Mouse (Mus musculus) MEL (cell line): Measurements from ENCODE around the gene Srgap2. TPM values are rescaled to one million over a fixed set of nuclear protein-coding genes. Genes with fewer than 3 reads are reported as not detected.

ENCODE experiments used
- DNase-seq: peaks from one replicate; pipeline ENCODE4 v3.0.0; 2011; ENCODE audit warnings: low read depth, low spot score
- H3K27ac ChIP-seq: 2 replicates; pipeline ENCODE4 v1.5.1; 2012; ENCODE audit warnings: low read depth, mild to moderate bottlenecking, control low read depth, low read length, moderate library complexity; ENCODE audit not compliant: control insufficient read depth
- H3K27me3 ChIP-seq, 2 experiments: fragments of 150-350 bp in 1 of 2; sonication (generic) in 1 of 2; 2 replicates each; pipeline ENCODE4 v1.6.1; 2012; ENCODE audit warnings: low read length in 2 of 2, mild to moderate bottlenecking in 2 of 2, improper control_type of control experiment in 1 of 2, moderate library complexity in 1 of 2; ENCODE audit not compliant: insufficient read depth in 2 of 2, control insufficient read depth in 1 of 2
- H3K36me3 ChIP-seq, 2 experiments: 2 replicates each; pipeline ENCODE4 v1.6.1; 2012 to 2014; ENCODE audit warnings: low read length in 2 of 2, improper control_type of control experiment in 1 of 2, inconsistent platforms in 1 of 2, mild to moderate bottlenecking in 1 of 2; ENCODE audit not compliant: insufficient read depth in 2 of 2, control insufficient read depth in 1 of 2
- H3K4me1 ChIP-seq, 2 experiments: fragments of 150-350 bp in 1 of 2; sonication (generic) in 1 of 2; 2 replicates each; pipeline ENCODE4 v1.6.1; 2012; ENCODE audit warnings: low read length in 2 of 2, improper control_type of control experiment in 1 of 2, mild to moderate bottlenecking in 1 of 2; ENCODE audit not compliant: insufficient read depth in 2 of 2, control insufficient read depth in 1 of 2
- H3K4me3 ChIP-seq, 2 experiments: fragments of 150-350 bp in 1 of 2; sonication (generic) in 1 of 2; 2 replicates each; pipeline ENCODE4 v1.5.1; 2012; ENCODE audit warnings: low read depth in 2 of 2, low read length in 2 of 2, mild to moderate bottlenecking in 2 of 2, moderate library complexity in 2 of 2, control low read depth in 1 of 2, improper control_type of control experiment in 1 of 2; ENCODE audit not compliant: control insufficient read depth in 1 of 2, insufficient read depth in 1 of 2
- H3K79me2 ChIP-seq: 2 replicates; pipeline ENCODE4 v1.6.1; 2012; ENCODE audit warnings: mild to moderate bottlenecking, low read length, moderate library complexity; ENCODE audit not compliant: control insufficient read depth, poor library complexity, insufficient read depth
- H3K9ac ChIP-seq: 2 replicates; pipeline ENCODE4 v1.6.1; 2012; ENCODE audit warnings: low read depth, mild to moderate bottlenecking, control low read depth, low read length, moderate library complexity; ENCODE audit not compliant: control insufficient read depth, poor library complexity, severe bottlenecking
- H3K9me3 ChIP-seq: fragments of 150-350 bp; sonication (generic); replicated peaks from 2 replicates; pipeline ENCODE4 v1.6.1; 2012; ENCODE audit warnings: mild to moderate bottlenecking, low read length, improper control_type of control experiment, moderate library complexity; ENCODE audit not compliant: insufficient read depth
- BHLHE40 ChIP-seq: IDR thresholded peaks from 2 replicates; pipeline ENCODE4 v1.6.1; 2012; ENCODE audit warnings: low read depth, mild to moderate bottlenecking, inconsistent platforms, low read length, improper control_type of control experiment, borderline replicate concordance
- E2F4 ChIP-seq: IDR thresholded peaks from 2 replicates; pipeline ENCODE4 v1.6.1; 2011; ENCODE audit warnings: low read depth, low read length, improper control_type of control experiment, borderline replicate concordance
- EP300 ChIP-seq, 2 experiments: IDR thresholded peaks; 2 replicates each; pipeline ENCODE4 v1.6.1; 2011; ENCODE audit warnings: improper control_type of control experiment in 2 of 2, low read length in 2 of 2, low read depth in 1 of 2, mild to moderate bottlenecking in 1 of 2
- ETS1 ChIP-seq: IDR thresholded peaks from 2 replicates; pipeline ENCODE4 v1.6.1; 2012; ENCODE audit warnings: low read depth, mild to moderate bottlenecking, inconsistent platforms, low read length, improper control_type of control experiment, moderate library complexity
- GATA1 ChIP-seq: IDR thresholded peaks from 2 replicates; pipeline ENCODE4 v1.6.1; 2011; ENCODE audit warnings: low read depth, low read length, improper control_type of control experiment
- HCFC1 ChIP-seq: IDR thresholded peaks from 2 replicates; pipeline ENCODE4 v1.6.1; 2012; ENCODE audit warnings: low read depth, mild to moderate bottlenecking, inconsistent platforms, low read length, improper control_type of control experiment, moderate library complexity
- JUND ChIP-seq: IDR thresholded peaks from 2 replicates; pipeline ENCODE4 v1.6.1; 2011; ENCODE audit warnings: low read depth, mild to moderate bottlenecking, improper control_type of control experiment, low read length
- MAX ChIP-seq: IDR thresholded peaks from 2 replicates; pipeline ENCODE4 v1.6.1; 2011; ENCODE audit warnings: low read length, improper control_type of control experiment
- MAZ ChIP-seq: IDR thresholded peaks from 2 replicates; pipeline ENCODE4 v1.6.1; 2012; ENCODE audit warnings: low read depth, mild to moderate bottlenecking, inconsistent platforms, low read length, improper control_type of control experiment
- MXI1 ChIP-seq: IDR thresholded peaks from 2 replicates; pipeline ENCODE4 v1.6.1; 2011; ENCODE audit warnings: mild to moderate bottlenecking, low read depth, low read length, improper control_type of control experiment
- MYC ChIP-seq: IDR thresholded peaks from 2 replicates; pipeline ENCODE4 v1.6.1; 2011; ENCODE audit warnings: low read depth, mild to moderate bottlenecking, low read length, improper control_type of control experiment, moderate library complexity
- POLR2AphosphoS2 ChIP-seq: IDR thresholded peaks from 2 replicates; pipeline ENCODE4 v1.6.1; 2011; ENCODE audit warnings: low read length, improper control_type of control experiment
- RCOR1 ChIP-seq: IDR thresholded peaks from 2 replicates; pipeline ENCODE4 v1.6.1; 2012; ENCODE audit warnings: low read depth, mild to moderate bottlenecking, inconsistent platforms, low read length, improper control_type of control experiment
- SIN3A ChIP-seq: IDR thresholded peaks from 2 replicates; pipeline ENCODE4 v1.6.1; 2012; ENCODE audit warnings: low read length, improper control_type of control experiment, inconsistent platforms
- TCF12 ChIP-seq: IDR thresholded peaks from 2 replicates; pipeline ENCODE4 v1.6.1; 2014; ENCODE audit warnings: low read depth, mild to moderate bottlenecking, inconsistent platforms, low read length, improper control_type of control experiment, moderate library complexity
- USF1 ChIP-seq: IDR thresholded peaks from 2 replicates; pipeline ENCODE4 v1.6.1; 2014; ENCODE audit warnings: low read depth, mild to moderate bottlenecking, inconsistent platforms, low read length, improper control_type of control experiment, moderate library complexity
- ZKSCAN1 ChIP-seq: IDR thresholded peaks from 2 replicates; pipeline ENCODE4 v1.6.1; 2012; ENCODE audit warnings: low read depth, mild to moderate bottlenecking, inconsistent platforms, low read length, improper control_type of control experiment, moderate library complexity
- ZNF384 ChIP-seq: IDR thresholded peaks from 2 replicates; pipeline ENCODE4 v1.6.1; 2012; ENCODE audit warnings: low read depth, mild to moderate bottlenecking, inconsistent platforms, low read length, improper control_type of control experiment
- polyA plus RNA-seq, 2 experiments: library from polyadenylated mRNA; stranded (reverse) in 1 of 2; unstranded in 1 of 2; fragments of >175 nt in 1 of 2; fragments of >200 nt in 1 of 2; gene quantifications; 2 replicates each; pipeline versions ENCODE4 v1.2.1 to v1.2.4; 2012; ENCODE audit warnings: low replicate concordance in 2 of 2, low read depth in 1 of 2; ENCODE audit not compliant: insufficient read length in 2 of 2, insufficient read depth in 1 of 2, missing spikeins in 1 of 2
- total RNA-seq: library from RNA; depleted of rRNA; stranded (reverse); fragments of 300-350 nt; gene quantifications from 2 replicates; pipeline ENCODE4 v1.2.3, GENCODE M21; 2012

Gene Srgap2
- total and polyA plus RNA-seq, 3 experiments = 9.0 to 25.3 TPM; not detected in 1

GRCm38 (mm10) chr1:131364432-131364831, 162.7 kb downstream of the Srgap2 start:
- peaks cover 22 to 35% of the 10 kb centered on the region in 2 experiments for H3K4me1 ChIP-seq
- peak overlapping the region; percentile 62 for H3K27ac ChIP-seq
- peak; percentile 35 for DNase-seq
- H3K27me3 ChIP-seq = no peaks in the 10 kb centered on the region
- no peaks in the 10 kb centered on the region for H3K79me2 ChIP-seq
- H3K9me3 ChIP-seq = no peaks in the 10 kb centered on the region
- H3K4me3 ChIP-seq = no peak overlapping the region
- no peak overlapping the region for H3K9ac ChIP-seq
- TF ChIP-seq ZKSCAN1 (no peak), MAX (no peak), MAZ (no peak), GATA1 (no peak), MYC (no peak), BHLHE40 (no peak), ZNF384 (no peak)
- H3K36me3 ChIP-seq = peaks cover 0 to 52% of the 10 kb centered on the region in 2 experiments; a peak in 2 of 4 replicates

- H3K4me1 ChIP-seq = peaks cover 22 to 37% of the 10 kb centered on the region in 2 experiments
- TF ChIP-seq TCF12 (peak; percentile 33; the same call in 1 of the 2 replicates), E2F4 (no peak), SIN3A (peak; percentile 79), EP300 (IDR thresholded peaks at IDR 0.05; ENCODE audit: low read depth in 1 of 2, low read length in 2 of 2) (peak; percentile 69 to 87; a peak in 3 of 4 replicates), HCFC1 (peak; percentile 40; the same call in 1 of the 2 replicates), RCOR1 (peak; percentile 88), POLR2AphosphoS2 (no peak), JUND (no peak), GATA1 (peak; percentile 87), ETS1 (peak; percentile 77), MXI1 (peak; percentile 63), USF1 (peak; percentile 21; the same call in 1 of the 2 replicates)
- TF ChIP-seq, all 39 proteins: peak for 9
- H3K4me3 ChIP-seq = no peak overlapping the region
Observed at GRCm38 (mm10) chr1:131363887-131364286, 163.3 kb downstream of the Srgap2 start.

More at GRCm38 (mm10) chr1:131363887-131364286, 163.3 kb downstream of the Srgap2 start:
- H3K9me3 ChIP-seq = no peaks in the 10 kb centered on the region
- H3K36me3 ChIP-seq = peaks cover 0 to 56% of the 10 kb centered on the region in 2 experiments; a peak in 2 of 4 replicates
- no peak overlapping the region for H3K9ac ChIP-seq
- DNase-seq = peak; percentile 84
- no peaks in the 10 kb centered on the region for H3K79me2 ChIP-seq
- peak overlapping the region; percentile 62 for H3K27ac ChIP-seq
- H3K27me3 ChIP-seq = no peaks in the 10 kb centered on the region
